Mouse (Mus musculus): Measurements from ENCODE around the gene L3hypdh.

GRCm38 (mm10) chr12:72050821-72051220 is 34.4 kb downstream of the L3hypdh start:
- no peak for TF ChIP-seq GATA1 (IDR thresholded peaks at IDR 0.05; ENCODE audit: low read depth, low read length)
- no peak for TF ChIP-seq TCF12 (IDR thresholded peaks at IDR 0.05; ENCODE audit: low read depth, low read length)
